Mouse (Mus musculus): ENCODE data around the gene Kif3b. TPM values are rescaled to one million over a fixed set of nuclear protein-coding genes. Genes with fewer than 3 reads are reported as not detected.
"Not testable (repeated sequence)": the region's sequence is repeated elsewhere in the genome, so short reads cannot be mapped to it uniquely, and the experiment has no call there.

Kif3b gene
- polyA plus RNA-seq, 1 experiment from 2014 or later = 14.2 TPM

DNA sequence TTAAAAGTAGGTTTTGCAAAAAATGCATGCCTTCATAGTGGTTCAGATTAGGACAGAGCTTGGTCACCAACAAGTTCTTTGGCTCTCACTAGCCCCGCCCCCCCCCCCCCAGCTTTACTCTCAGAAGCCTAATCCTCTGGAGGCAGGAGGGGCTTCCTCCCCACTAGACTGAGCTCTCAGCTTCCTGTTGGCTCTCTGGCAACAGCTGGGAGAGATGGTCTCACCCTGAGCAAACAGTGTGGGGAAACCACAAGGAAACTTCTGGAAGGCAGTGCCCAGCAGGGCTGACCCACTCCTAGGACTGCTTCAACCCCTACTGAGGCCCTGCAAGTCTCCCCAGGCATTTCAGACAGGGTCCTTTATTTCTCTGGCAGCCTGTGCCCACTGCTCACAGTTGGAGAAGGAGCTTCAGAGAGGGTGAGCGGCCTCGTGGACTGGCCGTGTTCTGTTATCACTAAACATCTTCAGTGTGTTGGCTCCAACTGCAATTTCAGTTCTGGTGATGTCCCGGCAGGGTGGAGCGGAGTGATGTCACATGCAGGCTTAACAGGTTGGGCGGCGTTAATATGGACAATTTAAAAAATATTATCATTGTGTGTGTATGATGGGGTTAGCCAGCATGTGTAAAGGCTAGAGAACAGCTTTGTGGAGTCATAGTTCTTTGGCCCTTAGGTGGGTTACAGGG lies 20.8 kb upstream of the Kif3b start:
- ATAC-seq; H3K4me3 ChIP-seq (ENCODE audit: low read depth, low read length); H3K9ac ChIP-seq (ENCODE audit: low read length); H3K9me3 ChIP-seq (replicated peaks; ENCODE audit: control insufficient read depth, low read length); DNase-seq (ENCODE audit: low spot score); H3K27ac ChIP-seq (ENCODE audit: low read depth, low read length); H3K4me1 ChIP-seq (ENCODE audit: control insufficient read depth, insufficient read depth, low read length); H3K4me2 ChIP-seq (ENCODE audit: low read length); H3K27me3 ChIP-seq (replicated peaks; ENCODE audit: control insufficient read depth, insufficient read depth, low read length): not testable (repeated sequence)
- peaks cover 26% of the 10 kb centered on the region for H3K36me3 ChIP-seq (ENCODE audit: control insufficient read depth, insufficient read depth, low read length)
- WGBS = 70% methylated on average over 8 of the region's 8 CpGs

DNA sequence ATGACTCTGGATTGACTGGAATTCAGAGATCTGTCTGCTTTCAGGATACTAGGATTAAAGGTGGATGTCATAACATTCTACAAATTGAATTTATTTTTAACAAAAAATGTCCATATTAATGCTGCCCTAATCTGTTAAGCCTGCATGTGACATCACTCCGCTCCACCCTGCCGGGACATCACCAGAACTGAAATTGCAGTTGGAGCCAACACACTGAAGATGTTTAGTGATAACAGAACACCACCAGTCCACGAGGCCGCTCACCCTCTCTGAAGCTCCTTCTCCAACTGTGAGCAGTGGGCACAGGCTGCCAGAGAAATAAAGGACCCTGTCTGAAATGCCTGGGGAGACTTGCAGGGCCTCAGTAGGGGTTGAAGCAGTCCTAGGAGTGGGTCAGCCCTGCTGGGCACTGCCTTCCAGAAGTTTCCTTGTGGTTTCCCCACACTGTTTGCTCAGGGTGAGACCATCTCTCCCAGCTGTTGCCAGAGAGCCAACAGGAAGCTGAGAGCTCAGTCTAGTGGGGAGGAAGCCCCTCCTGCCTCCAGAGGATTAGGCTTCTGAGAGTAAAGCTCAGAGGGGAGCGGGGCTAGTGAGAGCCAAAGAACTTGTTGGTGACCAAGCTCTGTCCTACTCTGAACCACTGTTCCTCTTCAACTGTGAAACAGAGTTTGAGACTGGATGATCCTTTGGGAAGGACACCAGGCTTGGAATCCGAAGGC lies 16.9 kb upstream of the Kif3b start:
- not testable (repeated sequence) for H3K9me3 ChIP-seq (replicated peaks; ENCODE audit: control insufficient read depth, low read length); ATAC-seq; H3K4me1 ChIP-seq (ENCODE audit: control insufficient read depth, insufficient read depth, low read length); H3K27me3 ChIP-seq (replicated peaks; ENCODE audit: control insufficient read depth, insufficient read depth, low read length); H3K4me3 ChIP-seq (ENCODE audit: low read depth, low read length); DNase-seq (ENCODE audit: low spot score); H3K9ac ChIP-seq (ENCODE audit: low read length); H3K27ac ChIP-seq (ENCODE audit: low read depth, low read length); H3K4me2 ChIP-seq (ENCODE audit: low read length); H3K36me3 ChIP-seq (ENCODE audit: control insufficient read depth, insufficient read depth, low read length)
- WGBS = 74% methylated on average over 6 of the region's 6 CpGs

DNA sequence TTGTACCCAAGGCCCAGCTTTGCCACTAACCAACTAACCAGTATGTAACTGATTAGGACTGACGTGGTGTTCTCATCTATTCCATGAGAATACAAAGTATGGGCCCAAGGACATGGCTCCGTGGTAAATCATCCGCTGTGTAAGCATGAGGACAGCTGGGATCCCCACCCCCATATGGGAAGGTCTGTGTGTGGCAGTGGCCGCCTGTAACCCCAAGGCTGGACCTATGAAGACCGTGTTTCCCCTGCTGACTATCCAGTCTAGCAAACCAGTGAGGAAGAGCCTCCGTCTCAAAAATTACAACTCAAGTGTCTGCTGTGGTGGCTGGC lies 16.3 kb upstream of the Kif3b start:
- no peak overlapping the region for H3K27ac ChIP-seq (ENCODE audit: low read depth, low read length)
- H3K4me3 ChIP-seq (ENCODE audit: low read depth, low read length) = no peak overlapping the region
- 0 out of 2 replicates have a peak, but pooled peaks cover 1% of the 10 kb centered on the region for H3K36me3 ChIP-seq (ENCODE audit: control insufficient read depth, insufficient read depth, low read length)
- 74% methylated on average over 6 of the region's 6 CpGs for WGBS
- no peak overlapping the region for H3K4me2 ChIP-seq (ENCODE audit: low read length)
- H3K27me3 ChIP-seq (replicated peaks; ENCODE audit: control insufficient read depth, insufficient read depth, low read length) = no peaks in the 10 kb centered on the region
- H3K9me3 ChIP-seq (replicated peaks; ENCODE audit: control insufficient read depth, low read length) = no peaks in the 10 kb centered on the region
- DNase-seq (ENCODE audit: low spot score) (no peak), ATAC-seq (no peak)
- H3K4me1 ChIP-seq (ENCODE audit: control insufficient read depth, insufficient read depth, low read length) = no peaks in the 10 kb centered on the region
- no peak overlapping the region for H3K9ac ChIP-seq (ENCODE audit: low read length)

DNA sequence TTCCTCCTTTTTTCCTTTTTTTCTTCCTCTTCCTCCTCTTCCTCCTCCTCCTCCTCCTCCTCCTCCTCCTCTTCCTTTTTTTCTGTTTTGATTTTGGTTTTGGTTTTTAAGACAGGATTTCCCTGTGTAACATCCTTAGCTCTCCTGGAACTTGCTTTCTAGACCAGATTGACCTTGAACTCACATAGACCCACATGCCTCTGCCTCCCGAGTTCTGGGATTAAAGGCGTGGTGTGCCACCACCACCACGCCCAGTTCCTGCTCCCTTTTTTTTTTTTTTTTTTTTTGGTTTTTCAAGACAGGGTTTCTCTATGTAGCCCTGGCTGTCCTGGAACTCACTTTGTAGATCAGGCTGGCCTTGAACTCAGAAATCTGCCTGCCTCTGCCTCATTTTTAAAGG lies 15.6 kb upstream of the Kif3b start:
- H3K27ac ChIP-seq (ENCODE audit: low read depth, low read length); H3K36me3 ChIP-seq (ENCODE audit: control insufficient read depth, insufficient read depth, low read length); H3K9me3 ChIP-seq (replicated peaks; ENCODE audit: control insufficient read depth, low read length); H3K4me3 ChIP-seq (ENCODE audit: low read depth, low read length); H3K4me2 ChIP-seq (ENCODE audit: low read length); DNase-seq (ENCODE audit: low spot score); H3K9ac ChIP-seq (ENCODE audit: low read length); H3K27me3 ChIP-seq (replicated peaks; ENCODE audit: control insufficient read depth, insufficient read depth, low read length); H3K4me1 ChIP-seq (ENCODE audit: control insufficient read depth, insufficient read depth, low read length); ATAC-seq: not testable (repeated sequence)
- 87% methylated on average over 3 of the region's 3 CpGs for WGBS

DNA sequence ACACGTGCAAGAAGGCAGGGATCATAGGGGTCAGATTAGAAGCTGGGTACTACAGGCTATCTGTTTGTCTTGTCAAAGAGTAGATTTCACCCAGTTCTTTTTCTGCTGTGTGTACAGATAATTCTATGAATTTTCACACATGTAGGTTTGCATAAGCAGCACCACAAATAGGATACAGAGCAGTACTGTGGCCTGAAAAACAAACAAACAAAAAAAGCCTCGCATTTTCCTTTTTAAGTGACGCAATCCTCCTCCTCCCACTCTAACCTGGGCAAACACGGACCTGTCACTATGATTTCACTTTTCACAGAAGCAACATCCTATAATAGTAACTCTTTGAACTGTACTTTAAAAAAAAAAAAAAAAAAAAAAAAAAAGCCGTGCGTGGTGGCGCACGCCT lies 14.8 kb upstream of the Kif3b start:
- Histone ChIP-seq H3K27ac (ENCODE audit: low read depth, low read length) (no peak overlapping the region), H3K36me3 (ENCODE audit: control insufficient read depth, insufficient read depth, low read length) (no peaks in the 10 kb centered on the region)

DNA sequence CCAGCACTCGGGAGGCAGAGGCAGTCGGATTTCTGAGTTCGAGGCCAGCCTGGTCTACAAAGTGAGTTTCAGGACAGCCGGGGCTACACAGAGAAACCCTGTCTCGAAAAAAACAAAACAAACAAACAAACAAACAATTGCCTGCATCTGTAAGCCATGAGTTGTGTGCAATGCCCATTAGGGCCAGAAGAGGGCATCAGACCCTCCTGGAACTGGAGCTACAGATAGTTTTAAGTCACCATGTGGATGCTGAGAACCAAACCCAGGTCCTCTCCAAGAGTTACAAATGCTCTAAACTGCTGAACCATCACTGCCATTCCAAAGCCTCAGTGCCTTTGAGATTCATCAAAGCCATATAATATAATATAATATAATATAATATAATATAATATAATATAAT lies 14.4 kb upstream of the Kif3b start:
- not testable (repeated sequence) for H3K27me3 ChIP-seq (replicated peaks; ENCODE audit: control insufficient read depth, insufficient read depth, low read length); DNase-seq (ENCODE audit: low spot score); H3K4me2 ChIP-seq (ENCODE audit: low read length); H3K9ac ChIP-seq (ENCODE audit: low read length); H3K4me3 ChIP-seq (ENCODE audit: low read depth, low read length); ATAC-seq; H3K27ac ChIP-seq (ENCODE audit: low read depth, low read length); H3K4me1 ChIP-seq (ENCODE audit: control insufficient read depth, insufficient read depth, low read length); H3K9me3 ChIP-seq (replicated peaks; ENCODE audit: control insufficient read depth, low read length); H3K36me3 ChIP-seq (ENCODE audit: control insufficient read depth, insufficient read depth, low read length)
- WGBS = 91% methylated on average over 5 of the region's 5 CpGs

More for the DNA sequence above, 14.8 kb upstream of the Kif3b start:
- Histone ChIP-seq H3K4me2 (ENCODE audit: low read length) (no peak overlapping the region), H3K9ac (ENCODE audit: low read length) (no peak overlapping the region), H3K4me1 (ENCODE audit: control insufficient read depth, insufficient read depth, low read length) (no peaks in the 10 kb centered on the region), H3K27me3 (replicated peaks; ENCODE audit: control insufficient read depth, insufficient read depth, low read length) (no peaks in the 10 kb centered on the region), H3K9me3 (replicated peaks; ENCODE audit: control insufficient read depth, low read length) (no peaks in the 10 kb centered on the region), H3K4me3 (ENCODE audit: low read depth, low read length) (no peak overlapping the region)
- DNase-seq (ENCODE audit: low spot score) (no peak), ATAC-seq (no peak)
- 93% methylated on average over 8 of the region's 8 CpGs for WGBS

DNA sequence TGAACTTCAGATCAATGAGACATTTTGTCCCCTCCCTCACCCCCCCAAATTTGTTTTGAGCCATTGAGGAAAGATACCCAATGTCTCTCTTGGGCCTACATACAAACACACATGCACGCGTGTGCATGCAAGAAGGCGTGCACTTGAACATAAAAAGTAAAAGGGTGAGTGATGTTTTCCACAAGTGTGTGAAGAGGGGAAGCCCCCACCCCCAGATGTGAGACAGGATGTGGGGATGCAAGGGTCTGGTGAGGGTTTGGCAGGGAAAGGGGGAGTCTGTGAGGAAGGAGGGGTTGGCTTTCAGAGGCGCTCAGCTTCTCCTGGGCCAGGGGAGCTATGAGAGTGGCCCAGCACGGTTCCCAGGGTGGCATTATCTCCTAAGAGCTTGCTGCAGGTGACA lies 12.9 kb upstream of the Kif3b start:
- no peaks in the 10 kb centered on the region for H3K9me3 ChIP-seq (replicated peaks; ENCODE audit: control insufficient read depth, low read length)
- H3K9ac ChIP-seq (ENCODE audit: low read length) = no peak overlapping the region
- H3K4me2 ChIP-seq (ENCODE audit: low read length) = no peak overlapping the region
- H3K36me3 ChIP-seq (ENCODE audit: control insufficient read depth, insufficient read depth, low read length) = no peaks in the 10 kb centered on the region
- no peaks in the 10 kb centered on the region for H3K27me3 ChIP-seq (replicated peaks; ENCODE audit: control insufficient read depth, insufficient read depth, low read length)
- H3K4me1 ChIP-seq (ENCODE audit: control insufficient read depth, insufficient read depth, low read length) = no peaks in the 10 kb centered on the region
- no peak overlapping the region for H3K27ac ChIP-seq (ENCODE audit: low read depth, low read length)
- 84% methylated on average over 5 of the region's 5 CpGs for WGBS
- ATAC-seq (no peak), DNase-seq (ENCODE audit: low spot score) (no peak)
- H3K4me3 ChIP-seq (ENCODE audit: low read depth, low read length) = no peak overlapping the region

DNA sequence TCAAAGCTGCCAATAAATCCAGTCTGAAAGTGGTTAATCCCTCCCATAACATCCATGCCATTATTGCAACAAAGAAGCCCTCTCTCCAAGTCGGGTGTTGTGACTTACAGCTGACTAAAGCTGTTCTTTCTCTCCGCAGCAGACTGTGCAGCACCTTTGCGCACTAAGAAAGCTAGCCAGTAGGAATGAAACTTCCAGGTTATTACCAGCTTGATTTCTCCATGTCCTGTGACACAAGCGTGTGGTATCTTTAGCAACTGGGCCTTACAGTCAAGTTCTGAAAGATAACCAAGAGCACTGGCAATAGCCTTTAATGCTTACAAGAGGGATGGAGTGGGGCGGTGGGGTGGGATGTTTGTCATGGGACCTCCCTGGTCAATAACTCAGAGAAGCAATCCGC lies 7.3 kb upstream of the Kif3b start:
- no peak overlapping the region for H3K9ac ChIP-seq (ENCODE audit: low read length)
- WGBS = 85% methylated on average over 6 of the region's 6 CpGs

DNA sequence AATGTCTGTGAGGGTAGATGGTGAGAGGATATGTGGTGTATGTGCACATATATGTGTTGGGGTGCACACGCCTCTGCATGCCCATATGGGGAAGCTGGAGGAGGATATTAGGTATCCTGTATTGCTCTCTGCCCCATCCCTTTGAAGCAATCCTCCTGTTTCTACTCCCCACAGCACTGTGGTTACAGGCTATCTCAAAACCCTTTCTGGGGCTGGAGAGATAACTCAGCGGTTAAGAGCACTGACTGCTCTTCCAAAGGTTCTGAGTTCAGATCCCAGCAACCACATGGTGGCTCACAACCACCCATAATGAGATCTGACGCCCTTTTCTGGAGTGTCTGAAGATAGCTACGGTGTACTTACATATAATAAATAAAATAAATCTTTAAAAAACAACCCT lies 4.7 kb upstream of the Kif3b start:
- H3K36me3 ChIP-seq (ENCODE audit: control insufficient read depth, insufficient read depth, low read length) = no peaks in the 10 kb centered on the region
- H3K27me3 ChIP-seq (replicated peaks; ENCODE audit: control insufficient read depth, insufficient read depth, low read length) = no peaks in the 10 kb centered on the region
- ATAC-seq = no peak
- H3K27ac ChIP-seq (ENCODE audit: low read depth, low read length) = no peak overlapping the region
- H3K4me2 ChIP-seq (ENCODE audit: low read length) = no peak overlapping the region
- whole genome bisulfite sequencing = 79% methylated on average over 4 of the region's 4 CpGs
- DNase-seq (ENCODE audit: low spot score) = no peak
- no peak overlapping the region for H3K9ac ChIP-seq (ENCODE audit: low read length)
- peaks cover 4% of the 10 kb centered on the region; the same call in 1 of the 2 replicates for H3K4me1 ChIP-seq (ENCODE audit: control insufficient read depth, insufficient read depth, low read length)
- H3K9me3 ChIP-seq (replicated peaks; ENCODE audit: control insufficient read depth, low read length) = no peaks in the 10 kb centered on the region
- H3K4me3 ChIP-seq (ENCODE audit: low read depth, low read length) = no peak overlapping the region

More for the DNA sequence above, 7.3 kb upstream of the Kif3b start:
- no peaks in the 10 kb centered on the region for H3K36me3 ChIP-seq (ENCODE audit: control insufficient read depth, insufficient read depth, low read length)
- H3K4me2 ChIP-seq (ENCODE audit: low read length) = no peak overlapping the region
- H3K27ac ChIP-seq (ENCODE audit: low read depth, low read length) = no peak overlapping the region
- H3K4me1 ChIP-seq (ENCODE audit: control insufficient read depth, insufficient read depth, low read length) = no peaks in the 10 kb centered on the region
- no peak for DNase-seq (ENCODE audit: low spot score)
- no peak for ATAC-seq
- H3K9me3 ChIP-seq (replicated peaks; ENCODE audit: control insufficient read depth, low read length) = no peaks in the 10 kb centered on the region
- no peak overlapping the region for H3K4me3 ChIP-seq (ENCODE audit: low read depth, low read length)
- no peaks in the 10 kb centered on the region for H3K27me3 ChIP-seq (replicated peaks; ENCODE audit: control insufficient read depth, insufficient read depth, low read length)
